Mouse (Mus musculus): Measurements from ENCODE around the gene Metap1d. TPM values are rescaled to one million over a fixed set of nuclear protein-coding genes. Genes with fewer than 3 reads are reported as not detected.

Metap1d gene
- polyA plus RNA-seq, 1 experiment, result 5.7 TPM

DNA sequence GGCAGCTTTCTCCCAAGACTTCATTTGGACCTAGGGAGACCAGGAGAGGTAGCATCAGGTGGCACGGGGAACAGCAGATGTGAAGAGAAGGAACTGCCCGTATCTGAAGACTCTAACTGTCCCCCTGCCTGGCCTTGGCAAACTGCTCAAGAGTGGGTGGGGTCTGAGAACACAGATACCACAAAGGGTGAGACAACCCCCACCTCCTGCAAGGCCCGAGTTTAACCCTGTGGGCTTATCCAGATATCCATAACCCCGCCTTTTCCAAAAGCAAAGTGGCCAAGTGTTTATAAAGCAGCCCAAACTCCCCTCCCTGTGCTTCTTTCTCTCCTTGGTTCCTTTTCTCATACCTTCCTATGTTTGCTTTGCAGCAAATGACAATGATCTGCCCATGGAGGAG is 70.4 kb downstream of the Metap1d start:
- Histone ChIP-seq H3K36me3 (ENCODE audit: control insufficient read depth, insufficient read depth, low read length) (no peaks in the 10 kb centered on the region), H3K27me3 (ENCODE audit: control insufficient read depth, insufficient read depth, low read length) (peaks cover 32% of the 10 kb centered on the region), H3K4me1 (ENCODE audit: control insufficient read depth, insufficient read depth, insufficient read length, low read length) (no peaks in the 10 kb centered on the region; the same call in 1 of the 2 replicates), H3K27ac (ENCODE audit: insufficient read depth, low read depth, low read length) (no peak overlapping the region), H3K4me3 (ENCODE audit: low read depth, low read length) (no peak overlapping the region)
- no peak for TF ChIP-seq CTCF (IDR thresholded peaks at IDR 0.05; ENCODE audit: extremely low read depth, insufficient read length, insufficient replicate concordance, low read depth, low read length)
- no peak for TF ChIP-seq POLR2A (IDR thresholded peaks at IDR 0.05; ENCODE audit: low read depth, low read length)
- 56% methylated on average over 4 of the region's 4 CpGs for WGBS

- H3K27ac ChIP-seq (ENCODE audit: insufficient read depth, low read depth, low read length), result no peak overlapping the region
- 46% methylated on average over 13 of the region's 13 CpGs for WGBS
- peaks cover 45% of the 10 kb centered on the region for H3K27me3 ChIP-seq (ENCODE audit: control insufficient read depth, insufficient read depth, low read length)
- H3K4me3 ChIP-seq (ENCODE audit: low read depth, low read length), result no peak overlapping the region
- H3K4me1 ChIP-seq (ENCODE audit: control insufficient read depth, insufficient read depth, insufficient read length, low read length), result peaks cover 9% of the 10 kb centered on the region
- TF ChIP-seq POLR2A (IDR thresholded peaks at IDR 0.05; ENCODE audit: low read depth, low read length) (no peak), CTCF (IDR thresholded peaks at IDR 0.05; ENCODE audit: extremely low read depth, insufficient read length, insufficient replicate concordance, low read depth, low read length) (no peak)
- H3K36me3 ChIP-seq (ENCODE audit: control insufficient read depth, insufficient read depth, low read length), result no peaks in the 10 kb centered on the region
Measured at GRCm38 (mm10) chr2:71524763-71525162, 71.7 kb downstream of the Metap1d start.

DNA sequence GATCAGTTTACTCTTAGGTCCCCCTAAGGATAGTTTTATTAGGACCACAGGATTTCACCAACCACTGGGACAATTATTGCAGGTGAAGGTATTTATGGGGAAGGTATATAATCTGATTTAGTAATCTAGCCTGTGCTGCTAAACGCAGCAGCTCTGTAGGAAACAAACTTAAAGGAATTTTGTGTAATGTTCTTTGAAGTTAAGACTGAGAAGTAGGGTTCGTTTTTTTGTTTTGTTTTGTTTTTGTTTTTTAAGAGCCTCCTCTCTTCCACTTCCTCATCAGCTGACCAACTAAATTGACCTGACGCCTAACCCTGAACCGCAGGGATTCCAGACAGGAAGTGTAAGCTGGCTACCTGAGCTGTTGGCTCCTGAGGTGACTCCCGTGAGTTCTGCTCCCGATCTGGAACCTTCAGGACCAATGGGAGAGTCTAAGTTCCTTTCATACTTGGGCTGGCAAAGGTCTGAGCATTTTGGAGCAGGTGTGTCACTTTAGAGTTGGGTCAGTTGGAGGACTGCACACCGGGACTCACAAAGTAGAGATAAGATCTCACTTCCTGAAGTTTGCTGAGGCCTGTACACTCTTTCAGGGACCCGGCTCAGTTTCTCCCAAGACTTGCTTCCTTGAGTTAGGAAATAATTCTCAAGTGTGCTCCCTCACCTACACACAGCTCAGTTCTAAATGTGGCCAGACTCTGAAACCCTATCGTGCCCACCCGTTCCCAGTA is 73.7 kb downstream of the Metap1d start:
- Histone ChIP-seq H3K4me1 (ENCODE audit: control insufficient read depth, insufficient read depth, insufficient read length, low read length) (peaks cover 13% of the 10 kb centered on the region), H3K27ac (ENCODE audit: insufficient read depth, low read depth, low read length) (no peak overlapping the region), H3K27me3 (ENCODE audit: control insufficient read depth, insufficient read depth, low read length) (peaks cover 65% of the 10 kb centered on the region), H3K36me3 (ENCODE audit: control insufficient read depth, insufficient read depth, low read length) (no peaks in the 10 kb centered on the region), H3K4me3 (ENCODE audit: low read depth, low read length) (no peak overlapping the region)
- no peak for TF ChIP-seq POLR2A (IDR thresholded peaks at IDR 0.05; ENCODE audit: low read depth, low read length)
- TF ChIP-seq CTCF (IDR thresholded peaks at IDR 0.05; ENCODE audit: extremely low read depth, insufficient read length, insufficient replicate concordance, low read depth, low read length), result no peak
- WGBS, result 9% methylated on average over 10 of the region's 10 CpGs

GRCm38 (mm10) chr2:71527323-71528013 is 74.4 kb downstream of the Metap1d start:
- Histone ChIP-seq H3K36me3 (ENCODE audit: control insufficient read depth, insufficient read depth, low read length) (no peaks in the 10 kb centered on the region), H3K4me3 (ENCODE audit: low read depth, low read length) (no peak overlapping the region), H3K27me3 (ENCODE audit: control insufficient read depth, insufficient read depth, low read length) (peaks cover 72% of the 10 kb centered on the region), H3K4me1 (ENCODE audit: control insufficient read depth, insufficient read depth, insufficient read length, low read length) (peaks cover 17% of the 10 kb centered on the region), H3K27ac (ENCODE audit: insufficient read depth, low read depth, low read length) (no peak overlapping the region)
- WGBS, result 8% methylated on average over 24 of the region's 24 CpGs
- TF ChIP-seq CTCF (IDR thresholded peaks at IDR 0.05; ENCODE audit: extremely low read depth, insufficient read length, insufficient replicate concordance, low read depth, low read length) (no peak), POLR2A (IDR thresholded peaks at IDR 0.05; ENCODE audit: low read depth, low read length) (no peak)

DNA sequence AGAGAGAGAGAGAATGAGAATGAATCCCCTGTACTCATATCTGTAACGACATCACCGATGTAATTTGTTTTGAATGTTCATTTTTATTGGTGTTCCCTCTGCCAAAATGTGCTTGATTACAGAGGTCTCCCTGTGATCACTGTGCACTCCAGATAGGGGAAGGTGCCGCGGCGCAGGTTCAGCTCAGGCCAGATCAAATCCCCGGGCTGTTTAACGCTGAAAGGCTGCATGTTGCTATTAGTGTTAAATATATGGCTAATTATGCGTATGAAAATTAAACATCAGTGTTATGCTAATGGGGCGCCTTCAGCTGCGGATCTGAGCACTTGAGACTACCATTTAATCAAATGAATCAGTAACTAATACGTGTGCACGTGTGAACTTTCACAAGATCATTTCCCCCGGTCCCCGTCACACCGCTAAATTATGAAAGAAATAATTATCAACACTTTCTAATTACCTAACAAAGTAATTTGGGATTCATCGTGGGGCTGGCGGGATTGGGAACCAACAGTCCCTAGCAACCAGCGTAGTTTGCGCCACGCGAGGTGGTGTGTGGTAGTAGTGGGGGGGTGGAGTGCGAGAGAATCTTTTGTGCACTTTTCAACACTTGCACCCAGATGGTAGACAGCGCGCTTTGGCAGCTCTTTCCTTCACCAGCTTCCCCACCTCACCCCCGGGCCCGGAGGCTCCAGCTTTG is 75.1 kb downstream of the Metap1d start, which contains the start of gene Dlx1:
Gene Dlx1, plus strand, starts transcription at position 100 of the 700 bp plus-strand sequence.
- Histone ChIP-seq H3K4me1 (ENCODE audit: control insufficient read depth, insufficient read depth, insufficient read length, low read length) (peaks cover 17% of the 10 kb centered on the region), H3K27me3 (ENCODE audit: control insufficient read depth, insufficient read depth, low read length) (peaks cover 75% of the 10 kb centered on the region), H3K4me3 (ENCODE audit: low read depth, low read length) (peak within 1 kb of the TSS; percentile 51; the same call in 1 of the 2 replicates), H3K27ac (ENCODE audit: insufficient read depth, low read depth, low read length) (no peak within 1 kb of the TSS), H3K36me3 (ENCODE audit: control insufficient read depth, insufficient read depth, low read length) (no peaks in the 10 kb centered on the region)
- no peak for TF ChIP-seq POLR2A (IDR thresholded peaks at IDR 0.05; ENCODE audit: low read depth, low read length)
- TF ChIP-seq CTCF (IDR thresholded peaks at IDR 0.05; ENCODE audit: extremely low read depth, insufficient read length, insufficient replicate concordance, low read depth, low read length), result no peak
- 7% methylated on average over 26 of the region's 26 CpGs for WGBS

DNA sequence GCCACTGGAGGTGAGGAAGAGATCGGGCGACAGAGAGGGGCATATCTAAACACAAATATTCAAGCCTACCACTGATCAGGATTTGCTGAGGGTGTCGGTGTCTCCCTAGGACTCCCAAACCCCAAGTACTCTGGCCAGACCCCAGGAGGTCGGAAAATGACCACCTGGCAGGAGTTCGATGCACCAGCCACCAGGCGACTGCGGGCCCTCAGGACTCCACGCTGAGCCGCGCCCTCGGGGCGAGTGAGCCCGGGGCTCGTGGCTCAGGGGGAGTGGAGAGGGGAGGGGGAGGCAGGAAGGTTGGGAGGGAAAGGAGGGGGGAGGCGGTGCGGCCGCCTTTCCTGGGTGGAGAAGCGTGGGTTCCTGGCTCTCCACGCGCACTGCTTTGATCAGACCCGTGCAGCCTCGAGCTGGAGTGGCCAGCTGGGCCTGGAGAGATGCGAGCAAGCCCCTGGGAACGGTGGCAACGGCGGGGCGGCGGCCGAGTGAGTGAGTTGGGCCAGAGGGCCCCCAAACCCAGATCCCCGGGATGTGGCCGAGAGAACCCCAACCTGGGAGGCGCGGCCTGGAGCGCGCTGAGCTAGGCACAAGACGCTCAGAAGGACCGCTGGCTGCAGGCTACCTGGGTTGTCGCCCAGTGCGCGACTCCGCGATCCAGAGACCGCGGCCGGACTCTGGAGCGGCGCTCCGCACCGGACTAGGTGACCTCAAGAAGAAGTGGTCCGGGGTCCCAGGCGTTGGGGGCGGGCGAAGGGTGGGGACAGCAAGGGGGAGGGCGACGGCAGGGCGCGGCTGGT is 75.8 kb downstream of the Metap1d start:
- Histone ChIP-seq H3K4me3 (ENCODE audit: low read depth, low read length) (peak overlapping the region; percentile 51), H3K4me1 (ENCODE audit: control insufficient read depth, insufficient read depth, insufficient read length, low read length) (peaks cover 17% of the 10 kb centered on the region), H3K27ac (ENCODE audit: insufficient read depth, low read depth, low read length) (no peak overlapping the region), H3K27me3 (ENCODE audit: control insufficient read depth, insufficient read depth, low read length) (peaks cover 76% of the 10 kb centered on the region), H3K36me3 (ENCODE audit: control insufficient read depth, insufficient read depth, low read length) (no peaks in the 10 kb centered on the region)
- WGBS, result 2% methylated on average over 55 of the region's 57 CpGs
- TF ChIP-seq CTCF (IDR thresholded peaks at IDR 0.05; ENCODE audit: extremely low read depth, insufficient read length, insufficient replicate concordance, low read depth, low read length) (0 out of 2 replicates have a peak, but pooled peaks have one; percentile 3), POLR2A (IDR thresholded peaks at IDR 0.05; ENCODE audit: low read depth, low read length) (no peak)
